Mouse (Mus musculus) olfactory bulb, adult 2 months (tissue): ENCODE measurements around the gene Srr. TPM values are rescaled to one million over a fixed set of nuclear protein-coding genes. Genes with fewer than 3 reads are reported as not detected.

ENCODE experiments used
- H3K27ac ChIP-seq: fragments of 200-500 bp; 2 replicates; pipeline ENCODE4 v1.5.1; 2012; ENCODE audit warnings: low read depth, low read length; ENCODE audit not compliant: insufficient read depth
- H3K4me1 ChIP-seq: fragments of 200-500 bp; 2 replicates; pipeline ENCODE4 v1.6.1; 2012; ENCODE audit warnings: low read length; ENCODE audit not compliant: control insufficient read depth, insufficient read depth
- H3K4me3 ChIP-seq: fragments of 200-500 bp; 2 replicates; pipeline ENCODE4 v1.5.1; 2012; ENCODE audit warnings: mild to moderate bottlenecking, low read depth, low read length, moderate library complexity; ENCODE audit not compliant: insufficient read depth
- CTCF ChIP-seq: fragments of 200-500 bp; IDR thresholded peaks from 2 replicates; pipeline ENCODE4 v1.5.1; 2012; ENCODE audit warnings: low read depth, mild to moderate bottlenecking, low read length, moderate library complexity; ENCODE audit not compliant: insufficient read depth
- POLR2A ChIP-seq: fragments of 200-500 bp; IDR thresholded peaks from 2 replicates; pipeline ENCODE4 v1.6.1; 2012; ENCODE audit warnings: mild to moderate bottlenecking, low read depth, low read length, moderate library complexity; ENCODE audit not compliant: insufficient read depth
- WGBS: fragments of 180-500 bp; shearing (Covaris S2); methylation state at CpG from one replicate; pipeline ENCODE4 v1.1.7; 2018; 5-methylcytosine and 5-hydroxymethylcytosine counted together
- polyA plus RNA-seq: library from polyadenylated mRNA; stranded (reverse); fragments of >200 nt; gene quantifications from 2 replicates; pipeline ENCODE4 v1.2.4, GENCODE M21; 2012; ENCODE audit warnings: low replicate concordance; ENCODE audit not compliant: missing spikeins, insufficient read depth, insufficient read length

Gene Srr
- polyA plus RNA-seq, 1 experiment: not detected

- TF ChIP-seq CTCF (no peak), POLR2A (no peak)
- 86% methylated on average over 6 of the region's 6 CpGs for WGBS
- H3K4me3 ChIP-seq: no peak overlapping the region
- no peak overlapping the region for H3K27ac ChIP-seq
- no peaks in the 10 kb centered on the region; the same call in 1 of the 2 replicates for H3K4me1 ChIP-seq
Measured at GRCm38 (mm10) chr11:74919249-74919648, 6.5 kb downstream of the Srr start.

DNA sequence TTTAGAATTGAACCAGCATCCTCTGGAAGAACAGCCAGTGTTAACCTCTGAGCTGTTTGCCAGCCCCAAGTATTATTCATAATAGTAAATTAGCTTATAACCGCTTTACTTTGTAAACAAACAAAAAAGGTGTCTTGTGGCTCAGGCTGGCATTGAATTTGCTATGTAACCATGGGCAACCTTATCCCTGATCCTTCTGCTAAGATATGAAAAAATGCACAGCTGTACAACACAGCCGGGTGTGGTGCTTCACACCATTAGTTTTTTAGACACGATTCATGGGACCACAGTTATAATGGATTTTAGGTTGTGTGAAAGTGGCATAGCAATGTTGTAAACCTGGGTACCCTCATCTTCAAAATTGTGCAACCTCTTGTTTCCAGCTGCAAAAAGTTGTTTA lies 13.3 kb downstream of the Srr start:
- H3K27ac ChIP-seq: no peak overlapping the region
- TF ChIP-seq POLR2A: no peak
- TF ChIP-seq CTCF: no peak
- H3K4me1 ChIP-seq: no peaks in the 10 kb centered on the region

GRCm38 (mm10) chr11:74909978-74910377 lies 15.8 kb downstream of the Srr start:
- H3K4me1 ChIP-seq: no peaks in the 10 kb centered on the region
- no peak overlapping the region for H3K4me3 ChIP-seq
- no peak overlapping the region for H3K27ac ChIP-seq
- TF ChIP-seq CTCF (no peak), POLR2A (no peak)
- WGBS: 93% methylated on average over 4 of the region's 4 CpGs

More for the DNA sequence above, 13.3 kb downstream of the Srr start:
- no peak overlapping the region for H3K4me3 ChIP-seq
- 81% methylated on average over 3 of the region's 3 CpGs for WGBS

DNA sequence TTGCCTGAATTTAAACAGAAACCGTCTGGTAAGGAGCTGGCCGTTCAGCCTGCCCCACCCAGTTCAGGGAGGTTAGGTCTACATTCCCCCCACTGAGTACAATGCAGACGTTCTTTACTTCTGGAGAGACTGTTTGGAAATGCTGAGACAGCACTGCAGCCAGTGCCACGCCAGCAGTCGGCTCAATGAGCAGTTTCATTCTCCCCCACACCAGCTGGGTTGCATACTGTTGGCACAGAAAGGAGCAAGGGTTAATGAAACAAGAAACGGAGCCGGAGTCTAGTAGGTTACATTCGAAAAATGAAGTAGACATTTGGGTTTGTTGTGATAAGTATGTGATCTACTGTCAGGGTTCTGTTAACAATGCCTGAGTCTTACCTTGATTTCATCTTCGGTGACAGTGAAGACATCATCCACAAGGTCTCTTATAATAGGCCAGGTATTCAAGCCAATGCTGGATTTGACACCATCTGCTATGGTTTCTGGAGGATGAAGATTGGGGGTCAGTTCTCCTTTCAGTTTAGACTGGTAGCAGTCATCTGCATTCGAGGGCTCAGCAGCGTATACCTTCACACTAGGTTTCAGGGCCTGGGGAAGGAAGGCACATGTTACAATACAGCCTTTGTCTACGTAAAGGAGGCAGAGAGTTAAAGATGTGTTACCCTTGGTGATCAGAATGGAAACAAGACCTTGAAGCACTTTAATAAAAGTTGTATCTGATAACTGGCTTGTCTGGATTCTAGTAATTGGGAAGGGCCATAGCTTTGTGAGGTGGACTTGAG lies 16.9 kb downstream of the Srr start:
- H3K4me3 ChIP-seq: no peak overlapping the region
- no peaks in the 10 kb centered on the region for H3K4me1 ChIP-seq
- H3K27ac ChIP-seq: no peak overlapping the region
- 75% methylated on average over 12 of the region's 12 CpGs for WGBS
- TF ChIP-seq POLR2A (no peak), CTCF (no peak)

DNA sequence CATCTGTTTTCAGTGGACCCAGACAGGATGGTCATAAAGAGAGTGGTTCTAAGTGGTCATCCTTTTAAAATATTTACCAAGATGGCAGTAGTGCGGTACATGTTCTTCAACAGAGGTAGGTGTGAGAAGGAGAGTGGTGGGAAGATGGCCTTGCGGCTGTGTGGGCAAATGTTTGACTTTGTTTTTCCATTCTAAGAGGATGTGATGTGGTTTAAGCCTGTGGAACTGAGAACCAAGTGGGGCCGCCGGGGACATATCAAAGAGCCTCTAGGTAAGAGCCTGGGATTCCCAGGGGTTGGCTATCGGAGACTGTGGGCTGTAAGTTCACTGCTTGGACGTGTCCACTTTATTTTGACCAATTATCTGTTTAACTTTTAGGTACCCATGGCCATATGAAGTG lies 17.9 kb downstream of the Srr start:
- Histone ChIP-seq H3K4me1 (no peaks in the 10 kb centered on the region), H3K4me3 (no peak overlapping the region), H3K27ac (no peak overlapping the region)
- no peak for TF ChIP-seq CTCF
- TF ChIP-seq POLR2A: no peak
- 96% methylated on average over 6 of the region's 6 CpGs for WGBS

DNA sequence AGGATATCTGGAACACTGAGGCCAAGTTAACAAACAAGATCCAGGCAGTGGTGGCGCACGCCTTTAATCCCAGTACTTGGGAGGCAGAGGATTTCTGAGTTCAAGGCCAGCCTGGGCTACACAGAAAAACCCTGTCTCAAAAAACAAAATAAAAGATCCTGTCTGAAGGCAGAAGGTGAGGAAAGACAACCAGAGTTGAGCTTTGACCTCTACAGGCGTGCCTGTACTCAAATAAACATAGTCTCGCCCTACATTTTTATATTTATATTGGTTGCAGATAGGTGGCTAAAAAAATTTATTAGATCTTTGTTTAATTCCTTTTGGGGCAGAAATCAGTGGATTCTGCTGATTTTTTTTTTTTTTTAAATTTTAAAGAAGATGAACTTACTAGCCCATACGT lies 23.3 kb downstream of the Srr start:
- no peak for TF ChIP-seq CTCF
- TF ChIP-seq POLR2A: no peak
- H3K27ac ChIP-seq: no peak overlapping the region
- no peak overlapping the region for H3K4me3 ChIP-seq
- H3K4me1 ChIP-seq: peaks cover 2% of the 10 kb centered on the region; the same call in 1 of the 2 replicates
- WGBS: 94% methylated on average over 5 of the region's 5 CpGs

- H3K4me1 ChIP-seq: peaks cover 2% of the 10 kb centered on the region; the same call in 1 of the 2 replicates
- H3K27ac ChIP-seq: no peak overlapping the region
- WGBS: 85% methylated on average over 6 of the region's 6 CpGs
- TF ChIP-seq POLR2A: no peak
- no peak for TF ChIP-seq CTCF
- no peak overlapping the region for H3K4me3 ChIP-seq
Measured at GRCm38 (mm10) chr11:74901555-74901954, 24.2 kb downstream of the Srr start.

- Histone ChIP-seq H3K4me3 (peak overlapping the region; percentile 92), H3K27ac (no peak overlapping the region), H3K4me1 (peaks cover 4% of the 10 kb centered on the region)
- WGBS: under 1% methylated on average over 7 of the region's 7 CpGs
- TF ChIP-seq POLR2A (no peak), CTCF (no peak)
Measured at GRCm38 (mm10) chr11:74898517-74898827, 27.3 kb downstream of the Srr start.

- Histone ChIP-seq H3K27ac (peak within 1 kb of the TSS; percentile 90), H3K4me3 (peak within 1 kb of the TSS; percentile 92), H3K4me1 (peaks cover 4% of the 10 kb centered on the region)
- under 1% methylated on average over 54 of the region's 54 CpGs for WGBS
- TF ChIP-seq POLR2A: peak; percentile 79; the same call in 1 of the 2 replicates
- no peak for TF ChIP-seq CTCF
Measured at GRCm38 (mm10) chr11:74897678-74898516, 27.9 kb downstream of the Srr start, which contains the start of gene Tsr1. Gene Tsr1 (plus strand): TSS chr11:74898071.
